Mouse (Mus musculus): ENCODE measurements around the gene Eng.

Eng gene

DNA sequence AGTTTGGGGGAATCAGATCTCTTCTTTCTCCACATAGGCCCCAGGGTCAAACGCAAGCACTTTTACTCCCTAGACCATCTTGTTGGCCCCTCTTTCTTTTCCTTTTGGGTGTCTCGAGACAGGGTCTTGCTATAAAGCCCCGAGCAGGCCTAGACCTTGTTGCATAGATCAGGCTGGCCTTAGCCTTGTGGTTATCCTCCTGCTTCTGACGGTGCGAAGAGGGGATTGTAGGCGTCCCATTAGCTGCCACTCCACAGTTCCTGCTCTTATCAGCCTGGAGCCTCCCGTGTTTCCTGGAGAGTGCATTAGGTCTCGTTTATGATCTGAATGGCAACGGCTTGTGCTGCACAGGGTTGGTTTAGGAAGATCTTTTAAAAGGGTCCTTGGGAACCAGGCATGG is 2.3 kb upstream of the Eng start:
- no peak for DNase-seq (ENCODE audit: low read depth, low spot score)

GRCm38 (mm10) chr2:32644799-32645475 is 1.5 kb upstream of the Eng start:
- DNase-seq (ENCODE audit: low read depth, low spot score) = no peak

GRCm38 (mm10) chr2:32645647-32646046 is 748 bp upstream of the Eng start:
- DNase-seq (ENCODE audit: low read depth, low spot score) = no peak

- no peak for DNase-seq (ENCODE audit: low read depth, low spot score)
These were observed 971 bp downstream of the Eng start for GRCm38 (mm10) chr2:32647366-32647765.

GRCm38 (mm10) chr2:32653764-32654163 is 7.4 kb downstream of the Eng start:
- DNase-seq (ENCODE audit: low read depth, low spot score) = no peak

DNA sequence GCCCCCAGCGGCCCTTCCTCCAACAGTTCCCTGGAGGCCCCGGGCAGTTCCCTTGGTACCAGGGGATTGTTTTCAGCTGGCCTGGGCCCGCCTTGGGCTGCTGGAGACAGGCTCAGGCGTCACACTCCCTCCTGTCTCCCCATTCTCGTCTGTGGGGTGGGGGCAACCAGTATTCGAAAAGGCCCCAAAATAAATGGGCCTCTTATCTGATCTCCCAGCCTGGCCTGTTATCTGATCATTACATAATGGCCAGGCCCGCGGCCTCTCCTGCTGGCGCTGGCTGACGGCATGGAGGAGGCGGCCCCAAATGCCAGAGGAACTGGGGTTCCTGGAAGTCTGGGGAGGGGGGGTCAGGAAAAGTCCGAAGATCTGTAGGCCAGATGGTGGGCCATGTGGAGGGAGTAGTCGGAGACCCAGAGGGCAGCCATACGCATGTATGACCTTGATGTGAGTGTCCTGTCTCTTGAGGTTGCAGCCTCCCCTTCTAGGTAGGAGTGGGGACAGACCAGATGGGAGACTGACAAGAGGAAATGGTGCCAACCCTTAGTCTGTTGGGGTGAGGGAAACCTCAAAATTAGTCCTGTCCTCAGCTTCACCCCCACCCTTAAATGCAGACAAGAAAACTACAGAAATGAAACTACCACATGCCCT is 8.5 kb downstream of the Eng start:
- no peak for DNase-seq (ENCODE audit: low read depth, low spot score)

- no peak for DNase-seq (ENCODE audit: low read depth, low spot score)
These were observed 9.0 kb downstream of the Eng start for GRCm38 (mm10) chr2:32655394-32655744.

- no peak for DNase-seq (ENCODE audit: low read depth, low spot score)
These were observed 9.4 kb downstream of the Eng start for GRCm38 (mm10) chr2:32655826-32656225.

GRCm38 (mm10) chr2:32658873-32659272 is 12.5 kb downstream of the Eng start:
- DNase-seq (ENCODE audit: low read depth, low spot score) = no peak

GRCm38 (mm10) chr2:32661509-32662107 is 15.2 kb downstream of the Eng start:
- no peak for DNase-seq (ENCODE audit: low read depth, low spot score)

DNA sequence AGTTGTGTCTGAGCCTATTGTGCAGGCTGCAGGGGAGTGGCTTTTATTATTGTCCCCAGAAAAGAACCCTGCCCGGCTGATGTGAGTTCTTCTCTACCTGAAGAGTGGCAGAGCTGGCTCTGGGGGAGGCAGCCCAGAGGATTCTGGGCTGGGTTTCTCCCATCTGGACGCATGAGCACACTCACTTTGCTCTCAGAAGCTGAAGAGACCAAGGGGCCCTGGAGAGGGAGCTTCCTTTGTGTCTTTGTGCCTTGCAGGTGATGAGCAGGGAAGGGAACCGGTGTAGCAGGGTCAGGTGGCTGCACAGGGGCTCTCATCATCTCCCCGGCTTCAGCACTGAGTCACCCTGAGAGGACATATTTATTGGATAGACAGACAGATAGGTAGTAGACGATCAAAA is 15.9 kb downstream of the Eng start:
- DNase-seq (ENCODE audit: low read depth, low spot score) = no peak

- no peak for DNase-seq (ENCODE audit: low read depth, low spot score)
These were observed 18.9 kb downstream of the Eng start for GRCm38 (mm10) chr2:32665345-32665744.

DNA sequence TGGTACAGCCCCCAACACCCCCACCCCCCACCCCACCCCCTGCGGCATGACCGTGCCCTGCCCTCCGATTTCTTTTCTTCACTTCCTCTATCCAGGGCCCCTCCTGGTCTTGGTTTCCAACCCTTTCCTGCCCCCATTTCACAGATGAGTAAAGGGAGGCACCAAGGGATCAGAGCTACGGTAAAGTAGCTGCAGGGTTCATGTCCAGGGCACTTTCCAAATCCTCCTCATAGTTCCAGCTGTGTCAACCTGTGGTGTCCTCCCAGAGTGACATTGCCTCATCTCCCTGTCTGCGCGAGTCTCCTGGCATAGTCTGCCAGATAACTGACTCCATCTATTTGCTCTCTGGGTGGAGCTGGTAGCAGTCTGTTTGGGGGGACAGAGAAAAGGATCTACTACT is 19.5 kb downstream of the Eng start:
- DNase-seq (ENCODE audit: low read depth, low spot score) = no peak

- DNase-seq (ENCODE audit: low read depth, low spot score) = no peak
These were observed 21.4 kb downstream of the Eng start for GRCm38 (mm10) chr2:32667775-32668174.

- DNase-seq (ENCODE audit: low read depth, low spot score) = no peak
These were observed 21.8 kb downstream of the Eng start for GRCm38 (mm10) chr2:32668176-32668575.

- no peak for DNase-seq (ENCODE audit: low read depth, low spot score)
These were observed 23.5 kb downstream of the Eng start for GRCm38 (mm10) chr2:32669876-32670275.

GRCm38 (mm10) chr2:32671147-32671546 is 24.8 kb downstream of the Eng start:
- no peak for DNase-seq (ENCODE audit: low read depth, low spot score)

GRCm38 (mm10) chr2:32671907-32672595 is 25.7 kb downstream of the Eng start:
- no peak for DNase-seq (ENCODE audit: low read depth, low spot score)

DNA sequence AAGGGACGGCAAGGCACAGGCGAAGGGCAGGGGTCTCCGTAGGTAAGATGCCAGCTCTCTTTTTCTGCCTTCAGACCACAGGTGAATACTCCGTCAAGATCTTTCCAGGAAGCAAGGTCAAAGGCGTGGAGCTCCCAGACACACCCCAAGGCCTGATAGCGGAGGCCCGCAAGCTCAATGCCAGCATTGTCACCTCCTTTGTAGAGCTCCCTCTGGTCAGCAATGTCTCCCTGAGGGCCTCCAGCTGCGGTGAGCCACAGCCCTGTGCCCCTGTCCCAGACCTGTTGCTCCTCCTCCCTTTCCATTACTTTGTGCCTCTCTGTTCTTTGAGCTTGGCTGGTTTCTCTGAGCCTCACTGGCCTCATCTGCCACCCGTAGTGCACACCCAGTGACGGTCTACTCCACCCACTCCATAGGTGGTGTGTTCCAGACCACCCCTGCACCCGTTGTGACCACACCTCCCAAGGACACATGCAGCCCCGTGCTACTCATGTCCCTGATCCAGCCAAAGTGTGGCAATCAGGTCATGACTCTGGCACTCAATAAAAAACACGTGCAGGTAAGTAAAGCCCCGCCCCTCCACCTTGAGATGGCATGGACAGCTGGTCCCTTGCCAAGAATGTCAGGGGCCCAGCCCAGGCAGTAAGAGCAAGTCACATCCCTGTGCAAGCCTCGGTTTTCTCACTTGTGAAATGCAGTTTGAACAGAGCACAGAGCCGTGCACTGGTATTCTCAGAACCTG is 27.0 kb downstream of the Eng start:
- DNase-seq (ENCODE audit: low read depth, low spot score) = no peak

GRCm38 (mm10) chr2:32676821-32677220 is 30.4 kb downstream of the Eng start:
- DNase-seq (ENCODE audit: low read depth, low spot score) = no peak

- no peak for DNase-seq (ENCODE audit: low read depth, low spot score)
These were observed 31.3 kb downstream of the Eng start for GRCm38 (mm10) chr2:32677683-32678082.

- DNase-seq (ENCODE audit: low read depth, low spot score) = no peak
These were observed 33.7 kb downstream of the Eng start for GRCm38 (mm10) chr2:32680051-32680451.

All from brain, embryonic 18.5 days (tissue).